In genomic region chr2:168145437-168145836, GRCm38 (mm10) we compare ENCODE assay signal across 16 mouse cellular contexts.
DNase-seq lines count a peak whose midpoint lies in the region; ATAC-seq lines count a peak whose summit lies in the region.
"Had no signal": no experiment of that assay in that cellular context is flagged by ENCODE, and none has a peak within 500 bp of the region (broad histone marks: within the 10 kb centered on the region; RNA-seq: fewer than 3 reads in every experiment).

No protein-coding gene starts in this region.

- H3K27ac ChIP-seq in hindbrain, embryonic 16.5 days (ENCODE audit: low read depth, low read length): no peak overlapping the region
- no peak overlapping the region for H3K27ac ChIP-seq in hindbrain, embryonic 11.5 days (ENCODE audit: low read depth, low read length)
- no peak overlapping the region for H3K27ac ChIP-seq in neural tube, embryonic 13.5 days (replicated peaks)
- no peak overlapping the region for H3K27ac ChIP-seq in neural tube, embryonic 15.5 days (replicated peaks)
- H3K27ac ChIP-seq: forebrain, embryonic 13.5 days; hindbrain, embryonic 14.5 days; kidney, embryonic 15.5 days had no signal

- WGBS in hindbrain, embryonic 16.5 days: 76% methylated on average over 2 of the region's 2 CpGs
- WGBS in hindbrain, embryonic 11.5 days: 87% methylated on average over 2 of the region's 2 CpGs
- 61% methylated on average over 2 of the region's 2 CpGs for WGBS in neural tube, embryonic 13.5 days
- WGBS in neural tube, embryonic 15.5 days: 84% methylated on average over 2 of the region's 2 CpGs

- ATAC-seq in hindbrain, embryonic 16.5 days: no peak
- ATAC-seq in hindbrain, embryonic 11.5 days (ENCODE audit: low FRiP score): no peak
- ATAC-seq in neural tube, embryonic 13.5 days (ENCODE audit: low read depth): no peak
- no peak for ATAC-seq in neural tube, embryonic 15.5 days (ENCODE audit: low FRiP score)
- ATAC-seq in erythroblast, adult 5-6 weeks (replicated peaks; ENCODE audit: low FRiP score, poor library complexity, severe bottlenecking): no peak
- ATAC-seq: forebrain, embryonic 13.5 days had no signal

- H3K27me3 ChIP-seq in hindbrain, embryonic 16.5 days (replicated peaks; ENCODE audit: control insufficient read depth, insufficient read depth, low read length): no peaks in the 10 kb centered on the region
- H3K27me3 ChIP-seq in hindbrain, embryonic 11.5 days (ENCODE audit: control insufficient read depth, insufficient read depth, low read length): no peaks in the 10 kb centered on the region
- H3K27me3 ChIP-seq in neural tube, embryonic 13.5 days: no peaks in the 10 kb centered on the region
- H3K27me3 ChIP-seq in neural tube, embryonic 15.5 days (replicated peaks): no peaks in the 10 kb centered on the region
- H3K27me3 ChIP-seq: forebrain, embryonic 13.5 days; kidney, embryonic 15.5 days had no signal

- no peaks in the 10 kb centered on the region for H3K36me3 ChIP-seq in hindbrain, embryonic 16.5 days (ENCODE audit: control insufficient read depth, insufficient read depth, low read length)
- H3K36me3 ChIP-seq in hindbrain, embryonic 11.5 days (ENCODE audit: control insufficient read depth, insufficient read depth, low read length): no peaks in the 10 kb centered on the region
- H3K36me3 ChIP-seq in neural tube, embryonic 13.5 days: no peaks in the 10 kb centered on the region
- no peaks in the 10 kb centered on the region for H3K36me3 ChIP-seq in neural tube, embryonic 15.5 days
- H3K36me3 ChIP-seq: kidney, embryonic 15.5 days had no signal

- no peak overlapping the region for H3K4me2 ChIP-seq in hindbrain, embryonic 16.5 days (ENCODE audit: low read length)
- no peak overlapping the region for H3K4me2 ChIP-seq in hindbrain, embryonic 11.5 days (replicated peaks; ENCODE audit: low read depth, low read length)
- no peak overlapping the region for H3K4me2 ChIP-seq in neural tube, embryonic 13.5 days
- no peak overlapping the region for H3K4me2 ChIP-seq in neural tube, embryonic 15.5 days
- H3K4me2 ChIP-seq: forebrain, embryonic 13.5 days; hindbrain, embryonic 14.5 days; kidney, embryonic 15.5 days had no signal

- H3K4me3 ChIP-seq in hindbrain, embryonic 16.5 days (ENCODE audit: low read length): no peak overlapping the region
- H3K4me3 ChIP-seq in hindbrain, embryonic 11.5 days (ENCODE audit: low read depth, low read length): no peak overlapping the region
- H3K4me3 ChIP-seq in neural tube, embryonic 13.5 days: no peak overlapping the region
- no peak overlapping the region for H3K4me3 ChIP-seq in neural tube, embryonic 15.5 days (replicated peaks)
- H3K4me3 ChIP-seq: forebrain, embryonic 13.5 days; kidney, embryonic 15.5 days had no signal

- peak overlapping the region; percentile 31; the same call in 1 of the 2 replicates for H3K9ac ChIP-seq in hindbrain, embryonic 16.5 days (ENCODE audit: low read depth, low read length)
- H3K9ac ChIP-seq in hindbrain, embryonic 11.5 days (ENCODE audit: low read depth, low read length): no peak overlapping the region
- peak overlapping the region; percentile 41; the same call in 1 of the 2 replicates for H3K9ac ChIP-seq in neural tube, embryonic 13.5 days
- H3K9ac ChIP-seq in neural tube, embryonic 15.5 days (replicated peaks): no peak overlapping the region
- H3K9ac ChIP-seq: forebrain, embryonic 13.5 days; hindbrain, embryonic 14.5 days; kidney, embryonic 15.5 days had no signal

- DNase-seq in hindbrain, embryonic 11.5 days (ENCODE audit: low spot score): no peak
- DNase-seq in heart, postnatal 4 days: peak; percentile 56
- peak; percentile 47 for DNase-seq in yolk sac, embryonic 10.5 days (ENCODE audit: low spot score)
- no peak for DNase-seq in urinary bladder, postnatal 36 days (ENCODE audit: low spot score in 2 of 2)
- DNase-seq: cerebellum, adult 8-10 months; embryo, embryonic 11 days; gastrocnemius, postnatal 14 days; layer of hippocampus, adult 9-11 months; left cerebral cortex, postnatal 4 days had no signal

- H3K4me1 ChIP-seq in hindbrain, embryonic 16.5 days (ENCODE audit: control insufficient read depth, insufficient read depth, low read depth, low read length): no peaks in the 10 kb centered on the region
- H3K4me1 ChIP-seq in hindbrain, embryonic 11.5 days (replicated peaks; ENCODE audit: control insufficient read depth, insufficient read depth, low read length): no peaks in the 10 kb centered on the region
- peaks cover 7% of the 10 kb centered on the region; the same call in 1 of the 2 replicates for H3K4me1 ChIP-seq in neural tube, embryonic 13.5 days (replicated peaks)
- peaks cover 8% of the 10 kb centered on the region; the same call in 1 of the 2 replicates for H3K4me1 ChIP-seq in neural tube, embryonic 15.5 days

- no peaks in the 10 kb centered on the region for H3K9me3 ChIP-seq in hindbrain, embryonic 16.5 days (ENCODE audit: control insufficient read depth, low read length)
- no peaks in the 10 kb centered on the region for H3K9me3 ChIP-seq in hindbrain, embryonic 11.5 days (ENCODE audit: control insufficient read depth, low read length)
- no peaks in the 10 kb centered on the region for H3K9me3 ChIP-seq in neural tube, embryonic 13.5 days
- H3K9me3 ChIP-seq in neural tube, embryonic 15.5 days (replicated peaks): no peaks in the 10 kb centered on the region
- H3K9me3 ChIP-seq: forebrain, embryonic 13.5 days; kidney, embryonic 15.5 days had no signal

Comparison
In these comparisons a context has a peak if more than half of its experiments do, and no peak if none do; other contexts are left out.
1. H3K9ac ChIP-seq: peak in hindbrain, embryonic 16.5 days (single experiment) and neural tube, embryonic 13.5 days (single experiment); none in hindbrain, embryonic 11.5 days (single experiment) and neural tube, embryonic 15.5 days (single experiment).
2. DNase-seq: peak in heart, postnatal 4 days (single experiment) and yolk sac, embryonic 10.5 days (single experiment); none in hindbrain, embryonic 11.5 days (single experiment) and urinary bladder, postnatal 36 days (0 of 2).